Mouse (Mus musculus) C2C12 (cell line): ENCODE data around the gene Zfp414. TPM values are rescaled to one million over a fixed set of nuclear protein-coding genes. Genes with fewer than 3 reads are reported as not detected.

Experiments
- H3K27me3 ChIP-seq: one replicate; pipeline ENCODE4 v1.6.1; 2011; ENCODE audit not compliant: control insufficient read depth, insufficient read depth, insufficient read length
- H3K36me3 ChIP-seq: one replicate; pipeline ENCODE4 v1.6.1; 2011; ENCODE audit not compliant: control insufficient read depth, insufficient read depth
- H3K4me3 ChIP-seq: one replicate; pipeline ENCODE4 v1.5.1; 2011; ENCODE audit warnings: mild to moderate bottlenecking, control low read depth; ENCODE audit not compliant: poor library complexity, insufficient read depth, severe bottlenecking
- H3K79me2 ChIP-seq: one replicate; pipeline ENCODE4 v1.6.1; 2011; ENCODE audit not compliant: control insufficient read depth, insufficient read depth
- H3K79me3 ChIP-seq: one replicate; pipeline ENCODE4 v1.6.1; 2011; ENCODE audit warnings: low read depth, control low read depth
- H3ac ChIP-seq: one replicate; pipeline ENCODE3; 2011; ENCODE audit warnings: low read depth; ENCODE audit not compliant: control insufficient read depth, insufficient read length
- CEBPB ChIP-seq: IDR thresholded peaks from one replicate; pipeline ENCODE4 v1.6.1; 2011; ENCODE audit warnings: low read depth, mild to moderate bottlenecking, control low read depth, moderate library complexity
- CTCF ChIP-seq: IDR thresholded peaks from one replicate; pipeline ENCODE4 v1.5.1; 2011; ENCODE audit not compliant: control insufficient read depth, insufficient read depth, insufficient read length
- FOSL1 ChIP-seq: IDR thresholded peaks from one replicate; pipeline ENCODE4 v1.8.0; 2011; ENCODE audit warnings: mild to moderate bottlenecking, low read length; ENCODE audit not compliant: poor library complexity, insufficient read depth, severe bottlenecking
- MAX ChIP-seq: IDR thresholded peaks from one replicate; pipeline ENCODE4 v1.6.1; 2011; ENCODE audit warnings: mild to moderate bottlenecking, control low read depth
- MYOD1 ChIP-seq: IDR thresholded peaks from one replicate; pipeline ENCODE4 v1.6.1; 2011; ENCODE audit warnings: low read depth; ENCODE audit not compliant: control insufficient read depth, insufficient read length
- MYOG ChIP-seq: IDR thresholded peaks from one replicate; pipeline ENCODE4 v1.6.1; 2011; ENCODE audit not compliant: control insufficient read depth, insufficient read length; ENCODE audit errors: extremely low read depth
- USF1 ChIP-seq: IDR thresholded peaks from one replicate; pipeline ENCODE4 v1.6.1; 2011; ENCODE audit warnings: low read depth, mild to moderate bottlenecking, control low read depth, moderate library complexity
- long read RNA-seq, 2 experiments: library from polyadenylated mRNA; unstranded; transcript quantifications; one replicate each; pipeline ENCODE4 v2.0.0; 2019 to 2020
- polyA plus RNA-seq: library from polyadenylated mRNA; unstranded; fragments of >200 nt; fragmentation: generic; extraction: Trizol; gene quantifications from one replicate; pipeline ENCODE4 v1.2.1, GENCODE M21; 2012; ENCODE audit warnings: missing spikeins

Zfp414 gene
- polyA plus RNA-seq = 25.1 TPM
- long read RNA-seq, experiment 1, transcript Zfp414-203 (7 exons, 1,211 nt) = minor isoform, 8 of 35 reads
- long read RNA-seq, experiment 1, transcript Zfp414-201 (6 exons, 1,197 nt) = major isoform, 19 of 35 reads
- long read RNA-seq, experiment 1, partial matches to known transcripts = 5 of 35 reads
- long read RNA-seq, experiment 1, other reads (novel, unspliced or antisense) = 2 of 35 reads
- long read RNA-seq, experiment 2, partial matches to known transcripts = 1 of 8 reads
- long read RNA-seq, experiment 2, other reads (novel, unspliced or antisense) = 0 of 8 reads

GRCm38 (mm10) chr17:33628621-33629486, at the start of gene Zfp414:
Zfp414 (plus strand) TSS chr17:33629090.
- Histone ChIP-seq H3K27me3 (no peaks in the 10 kb centered on the region), H3K79me2 (peaks cover 11% of the 10 kb centered on the region), H3K79me3 (peaks cover 3% of the 10 kb centered on the region), H3K4me3 (peak within 1 kb of the TSS; percentile 48), H3ac (peak within 1 kb of the TSS; percentile 91), H3K36me3 (peaks cover 11% of the 10 kb centered on the region)
- no peak for TF ChIP-seq FOSL1
- no peak for TF ChIP-seq MYOG
- TF ChIP-seq CTCF = no peak
- TF ChIP-seq MYOD1 = no peak
- TF ChIP-seq CEBPB = no peak
- no peak for TF ChIP-seq USF1
- no peak for TF ChIP-seq MAX

- no peaks in the 10 kb centered on the region for H3K36me3 ChIP-seq
- no peaks in the 10 kb centered on the region for H3K79me3 ChIP-seq
- H3K27me3 ChIP-seq = peaks cover 44% of the 10 kb centered on the region
- no peaks in the 10 kb centered on the region for H3K79me2 ChIP-seq
- H3K4me3 ChIP-seq = no peak overlapping the region
- no peak for TF ChIP-seq CEBPB
- no peak for TF ChIP-seq USF1
- TF ChIP-seq FOSL1 = no peak
- no peak overlapping the region for H3ac ChIP-seq
Observed at GRCm38 (mm10) chr17:33584061-33584460, 44.8 kb upstream of the Zfp414 start.

- Histone ChIP-seq H3K27me3 (peaks cover 41% of the 10 kb centered on the region), H3K4me3 (no peak overlapping the region), H3K79me2 (no peaks in the 10 kb centered on the region), H3ac (no peak overlapping the region), H3K36me3 (no peaks in the 10 kb centered on the region), H3K79me3 (no peaks in the 10 kb centered on the region)
- TF ChIP-seq FOSL1 (no peak), MAX (no peak), MYOG (no peak), MYOD1 (no peak)
Observed at GRCm38 (mm10) chr17:33586011-33586410, 42.9 kb upstream of the Zfp414 start.

- Histone ChIP-seq H3K79me2 (no peaks in the 10 kb centered on the region), H3K4me3 (no peak overlapping the region), H3ac (no peak overlapping the region), H3K27me3 (peaks cover 8% of the 10 kb centered on the region), H3K79me3 (no peaks in the 10 kb centered on the region), H3K36me3 (no peaks in the 10 kb centered on the region)
- TF ChIP-seq USF1 = no peak
- no peak for TF ChIP-seq MYOG
- TF ChIP-seq CTCF = no peak
- TF ChIP-seq FOSL1 = no peak
- TF ChIP-seq CEBPB = no peak
- no peak for TF ChIP-seq MAX
Observed at GRCm38 (mm10) chr17:33597271-33597670, 31.6 kb upstream of the Zfp414 start.

- Histone ChIP-seq H3K36me3 (no peaks in the 10 kb centered on the region), H3K4me3 (no peak overlapping the region), H3K79me2 (no peaks in the 10 kb centered on the region), H3K79me3 (no peaks in the 10 kb centered on the region), H3ac (no peak overlapping the region), H3K27me3 (no peaks in the 10 kb centered on the region)
- TF ChIP-seq MYOG (no peak), USF1 (no peak), MYOD1 (no peak), CTCF (no peak), FOSL1 (no peak), CEBPB (no peak), MAX (no peak)
Observed at GRCm38 (mm10) chr17:33598506-33598905, 30.4 kb upstream of the Zfp414 start.

- TF ChIP-seq MYOG (no peak), FOSL1 (no peak), MYOD1 (no peak), CTCF (no peak), MAX (no peak), USF1 (no peak), CEBPB (no peak)
- Histone ChIP-seq H3K36me3 (no peaks in the 10 kb centered on the region), H3K4me3 (no peak overlapping the region), H3ac (no peak overlapping the region), H3K79me3 (no peaks in the 10 kb centered on the region), H3K27me3 (no peaks in the 10 kb centered on the region), H3K79me2 (no peaks in the 10 kb centered on the region)
Observed at GRCm38 (mm10) chr17:33599836-33600475, 28.9 kb upstream of the Zfp414 start.
